Mouse (Mus musculus) bone marrow, adult 2 months (tissue): ENCODE results near the gene Ablim1.

Source experiments
- CTCF ChIP-seq: fragments of 200-500 bp; IDR thresholded peaks from 2 replicates; pipeline ENCODE4 v1.5.1; 2011; ENCODE audit warnings: low read length, control low read depth; ENCODE audit not compliant: control insufficient read depth, insufficient read depth
- POLR2A ChIP-seq: fragments of 200-500 bp; IDR thresholded peaks from 2 replicates; pipeline ENCODE4 v1.6.1; 2011; ENCODE audit warnings: low read depth, mild to moderate bottlenecking, control low read depth, low read length, borderline replicate concordance; ENCODE audit not compliant: control insufficient read depth

DNA sequence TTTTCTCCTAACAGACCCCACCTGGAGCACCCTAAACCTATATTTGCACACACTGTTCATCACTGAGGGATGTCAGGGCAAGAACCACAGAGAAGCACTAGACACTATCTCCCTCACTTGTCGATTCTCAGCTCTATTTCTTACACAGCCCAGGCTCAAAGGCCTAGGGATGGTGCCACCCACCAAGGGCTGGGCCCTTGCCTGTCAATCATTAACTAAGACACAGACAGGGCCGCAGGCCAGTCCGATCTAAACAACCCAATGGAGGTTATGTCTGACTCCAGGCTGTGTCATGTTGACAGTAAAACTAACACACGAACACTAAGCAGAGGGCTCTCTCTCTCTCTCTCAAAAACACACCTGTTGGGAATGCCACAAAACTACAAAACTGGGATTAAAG is 316.4 kb downstream of the Ablim1 start:
- TF ChIP-seq CTCF (no peak), POLR2A (no peak)
